Mouse (Mus musculus): ENCODE results near the gene Nol11. TPM values are rescaled to one million over a fixed set of nuclear protein-coding genes. Genes with fewer than 3 reads are reported as not detected.

The Nol11 gene
- polyA plus RNA-seq, 1 experiment from 2014 or later, result 54.4 TPM

DNA sequence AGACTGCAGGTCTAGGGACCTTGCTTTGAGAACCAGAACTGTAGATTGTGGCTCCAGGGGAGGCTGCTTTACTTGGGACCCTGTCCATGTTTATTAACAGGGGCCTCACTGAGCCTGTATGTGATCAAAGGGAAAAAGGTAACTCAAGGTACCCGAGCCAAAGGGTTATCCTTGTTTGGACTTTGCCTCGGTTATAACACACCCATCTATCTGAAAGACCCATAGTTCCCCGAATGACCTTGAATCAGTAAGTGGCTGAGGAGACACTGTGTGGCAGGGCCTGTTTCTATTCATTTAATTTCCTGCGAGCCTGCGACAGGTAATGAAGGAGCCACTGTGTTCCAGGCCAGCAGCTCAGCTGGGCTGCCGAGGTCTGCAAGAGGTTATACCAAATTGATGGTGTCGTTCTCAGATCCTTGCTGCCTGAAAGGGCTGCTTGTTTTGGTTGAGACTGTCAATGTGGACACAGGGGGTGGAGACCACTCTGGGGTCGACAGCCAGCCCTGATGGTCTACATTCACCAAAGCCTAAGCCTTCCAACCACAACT is 34.6 kb upstream of the Nol11 start:
- Histone ChIP-seq H3K4me3 (ENCODE audit: low read depth, low read length) (no peak overlapping the region), H3K4me1 (replicated peaks; ENCODE audit: control insufficient read depth, insufficient read depth, low read length) (no peaks in the 10 kb centered on the region; the same call in 1 of the 2 replicates), H3K27ac (ENCODE audit: low read depth) (no peak overlapping the region), H3K9me3 (ENCODE audit: control insufficient read depth, low read length) (no peaks in the 10 kb centered on the region), H3K36me3 (ENCODE audit: control insufficient read depth, insufficient read depth, low read length) (peaks cover 2% of the 10 kb centered on the region; the same call in 1 of the 2 replicates), H3K4me2 (ENCODE audit: low read length) (no peak overlapping the region), H3K9ac (ENCODE audit: low read length) (no peak overlapping the region), H3K27me3 (replicated peaks; ENCODE audit: control insufficient read depth, insufficient read depth, low read length) (no peaks in the 10 kb centered on the region)
- 51% methylated on average over 8 of the region's 8 CpGs for WGBS
- ATAC-seq (replicated peaks; ENCODE audit: low FRiP score, low TSS enrichment, low read depth) (no peak; the same call in 1 of the 2 replicates), DNase-seq (ENCODE audit: low spot score) (no peak)

- Histone ChIP-seq H3K4me2 (ENCODE audit: low read length) (no peak overlapping the region), H3K9me3 (ENCODE audit: control insufficient read depth, low read length) (no peaks in the 10 kb centered on the region), H3K36me3 (ENCODE audit: control insufficient read depth, insufficient read depth, low read length) (peaks cover 2% of the 10 kb centered on the region; the same call in 1 of the 2 replicates), H3K9ac (ENCODE audit: low read length) (no peak overlapping the region), H3K27me3 (replicated peaks; ENCODE audit: control insufficient read depth, insufficient read depth, low read length) (no peaks in the 10 kb centered on the region), H3K27ac (ENCODE audit: low read depth) (no peak overlapping the region), H3K4me3 (ENCODE audit: low read depth, low read length) (no peak overlapping the region), H3K4me1 (replicated peaks; ENCODE audit: control insufficient read depth, insufficient read depth, low read length) (no peaks in the 10 kb centered on the region; the same call in 1 of the 2 replicates)
- ATAC-seq (replicated peaks; ENCODE audit: low FRiP score, low TSS enrichment, low read depth), result no peak
- DNase-seq (ENCODE audit: low spot score), result no peak
- WGBS, result 43% methylated on average over 1 of the region's 1 CpGs
These were observed 34.0 kb upstream of the Nol11 start for GRCm38 (mm10) chr11:107223169-107223561.

DNA sequence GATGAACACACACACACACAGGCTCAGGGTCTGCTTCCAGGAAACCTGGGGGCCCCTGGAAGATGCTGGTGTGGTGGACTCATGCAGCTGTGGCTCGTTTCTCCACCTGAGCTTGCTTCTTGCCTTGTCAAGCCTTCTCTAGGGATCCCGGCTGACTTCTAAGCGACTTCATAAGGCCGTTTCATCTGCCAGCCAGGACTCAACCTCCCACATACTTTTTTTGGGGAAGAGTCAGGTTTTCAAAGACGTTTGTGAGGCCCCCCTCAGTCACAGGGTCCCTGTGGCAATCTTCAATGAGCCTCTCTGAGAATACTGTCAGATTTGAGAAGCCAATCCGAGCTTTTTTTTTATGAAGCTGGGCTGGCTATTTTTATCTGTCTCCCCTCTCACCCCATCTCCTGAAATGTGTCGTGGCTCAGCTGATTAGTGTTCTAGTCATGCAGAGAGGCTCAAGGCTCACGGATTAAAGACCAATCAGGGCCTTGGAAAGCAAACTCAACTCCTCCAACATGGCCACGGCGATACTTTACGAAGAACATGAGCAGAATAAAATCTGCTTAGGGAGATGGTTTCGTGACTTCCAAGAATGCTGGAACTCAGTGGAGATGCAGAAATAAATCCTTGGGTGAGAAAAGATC is 33.5 kb upstream of the Nol11 start:
- ATAC-seq (replicated peaks; ENCODE audit: low FRiP score, low TSS enrichment, low read depth), result no peak

DNA sequence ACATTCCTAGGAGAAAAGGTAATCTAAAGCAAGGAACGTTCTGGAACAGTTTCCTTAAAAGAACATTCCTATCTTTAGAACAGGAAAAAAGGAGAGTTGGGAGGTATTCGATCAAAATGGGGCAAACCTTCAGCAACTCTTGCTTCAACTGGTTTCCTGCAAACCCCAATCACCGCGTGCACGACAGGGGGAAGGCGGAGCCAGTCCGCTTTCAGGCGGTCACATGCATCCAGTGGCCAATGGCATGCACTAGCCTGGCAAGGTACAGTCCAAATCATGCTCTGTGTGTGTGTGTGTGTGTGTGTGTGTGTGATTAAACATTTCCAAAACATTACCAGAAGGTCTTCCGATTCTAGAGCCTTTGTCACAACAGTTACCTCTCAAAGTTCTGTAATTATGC is 25.9 kb upstream of the Nol11 start:
- Histone ChIP-seq H3K36me3 (ENCODE audit: control insufficient read depth, insufficient read depth, low read length) (peaks cover 8% of the 10 kb centered on the region), H3K4me1 (replicated peaks; ENCODE audit: control insufficient read depth, insufficient read depth, low read length) (no peaks in the 10 kb centered on the region), H3K4me3 (ENCODE audit: low read depth, low read length) (no peak overlapping the region), H3K4me2 (ENCODE audit: low read length) (no peak overlapping the region), H3K9ac (ENCODE audit: low read length) (no peak overlapping the region), H3K9me3 (ENCODE audit: control insufficient read depth, low read length) (no peaks in the 10 kb centered on the region), H3K27me3 (replicated peaks; ENCODE audit: control insufficient read depth, insufficient read depth, low read length) (no peaks in the 10 kb centered on the region), H3K27ac (ENCODE audit: low read depth) (no peak overlapping the region)
- ATAC-seq (replicated peaks; ENCODE audit: low FRiP score, low TSS enrichment, low read depth), result no peak
- DNase-seq (ENCODE audit: low spot score), result no peak
- 87% methylated on average over 9 of the region's 9 CpGs for WGBS

More for the DNA sequence above, 33.5 kb upstream of the Nol11 start:
- no peak for DNase-seq (ENCODE audit: low spot score)
- Histone ChIP-seq H3K36me3 (ENCODE audit: control insufficient read depth, insufficient read depth, low read length) (peaks cover 2% of the 10 kb centered on the region; the same call in 1 of the 2 replicates), H3K4me2 (ENCODE audit: low read length) (no peak overlapping the region), H3K4me3 (ENCODE audit: low read depth, low read length) (no peak overlapping the region), H3K4me1 (replicated peaks; ENCODE audit: control insufficient read depth, insufficient read depth, low read length) (no peaks in the 10 kb centered on the region; the same call in 1 of the 2 replicates), H3K27ac (ENCODE audit: low read depth) (no peak overlapping the region), H3K9ac (ENCODE audit: low read length) (no peak overlapping the region), H3K27me3 (replicated peaks; ENCODE audit: control insufficient read depth, insufficient read depth, low read length) (no peaks in the 10 kb centered on the region), H3K9me3 (ENCODE audit: control insufficient read depth, low read length) (no peaks in the 10 kb centered on the region)
- 68% methylated on average over 12 of the region's 12 CpGs for WGBS

- Histone ChIP-seq H3K27ac (ENCODE audit: low read depth) (no peak overlapping the region), H3K27me3 (replicated peaks; ENCODE audit: control insufficient read depth, insufficient read depth, low read length) (no peaks in the 10 kb centered on the region), H3K9ac (ENCODE audit: low read length) (no peak overlapping the region), H3K4me3 (ENCODE audit: low read depth, low read length) (no peak overlapping the region), H3K9me3 (ENCODE audit: control insufficient read depth, low read length) (no peaks in the 10 kb centered on the region), H3K4me1 (replicated peaks; ENCODE audit: control insufficient read depth, insufficient read depth, low read length) (no peaks in the 10 kb centered on the region), H3K36me3 (ENCODE audit: control insufficient read depth, insufficient read depth, low read length) (peaks cover 8% of the 10 kb centered on the region), H3K4me2 (ENCODE audit: low read length) (no peak overlapping the region)
- WGBS, result 74% methylated on average over 5 of the region's 5 CpGs
- ATAC-seq (replicated peaks; ENCODE audit: low FRiP score, low TSS enrichment, low read depth), result no peak
- no peak for DNase-seq (ENCODE audit: low spot score)
These were observed 24.6 kb upstream of the Nol11 start for GRCm38 (mm10) chr11:107213745-107214144.

DNA sequence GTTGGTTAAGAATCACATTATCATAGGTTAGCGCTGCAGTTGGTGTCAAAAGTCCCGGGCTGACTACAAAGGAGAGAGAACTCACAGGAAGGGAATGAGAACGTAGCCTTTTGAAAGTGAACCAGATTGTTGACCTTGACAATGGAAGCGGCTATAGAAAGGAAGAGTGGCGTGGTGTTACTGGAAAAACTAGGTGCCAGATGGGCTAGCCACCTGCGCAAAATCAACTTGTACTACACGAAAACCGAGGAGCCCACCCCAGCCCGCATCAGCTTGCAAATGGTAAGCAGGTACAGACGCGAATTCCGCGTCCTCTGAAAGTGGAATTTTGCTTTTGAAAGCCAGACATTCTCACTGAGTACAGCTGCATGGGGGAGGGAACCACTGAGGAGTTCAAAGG is 20.6 kb upstream of the Nol11 start:
- Histone ChIP-seq H3K4me1 (replicated peaks; ENCODE audit: control insufficient read depth, insufficient read depth, low read length) (no peaks in the 10 kb centered on the region), H3K9me3 (ENCODE audit: control insufficient read depth, low read length) (no peaks in the 10 kb centered on the region), H3K27me3 (replicated peaks; ENCODE audit: control insufficient read depth, insufficient read depth, low read length) (no peaks in the 10 kb centered on the region), H3K36me3 (ENCODE audit: control insufficient read depth, insufficient read depth, low read length) (peaks cover 9% of the 10 kb centered on the region; the same call in 1 of the 2 replicates), H3K4me3 (ENCODE audit: low read depth, low read length) (no peak overlapping the region), H3K27ac (ENCODE audit: low read depth) (no peak overlapping the region), H3K9ac (ENCODE audit: low read length) (no peak overlapping the region), H3K4me2 (ENCODE audit: low read length) (no peak overlapping the region)
- WGBS, result 89% methylated on average over 13 of the region's 13 CpGs
- ATAC-seq (replicated peaks; ENCODE audit: low FRiP score, low TSS enrichment, low read depth) (no peak), DNase-seq (ENCODE audit: low spot score) (no peak)

GRCm38 (mm10) chr11:107201773-107202172 is 12.6 kb upstream of the Nol11 start:
- WGBS, result 84% methylated on average over 11 of the region's 11 CpGs
- Histone ChIP-seq H3K4me3 (ENCODE audit: low read depth, low read length) (no peak overlapping the region), H3K9me3 (ENCODE audit: control insufficient read depth, low read length) (no peaks in the 10 kb centered on the region), H3K27me3 (replicated peaks; ENCODE audit: control insufficient read depth, insufficient read depth, low read length) (no peaks in the 10 kb centered on the region), H3K36me3 (ENCODE audit: control insufficient read depth, insufficient read depth, low read length) (no peaks in the 10 kb centered on the region), H3K4me2 (ENCODE audit: low read length) (no peak overlapping the region), H3K4me1 (replicated peaks; ENCODE audit: control insufficient read depth, insufficient read depth, low read length) (no peaks in the 10 kb centered on the region), H3K9ac (ENCODE audit: low read length) (no peak overlapping the region), H3K27ac (ENCODE audit: low read depth) (no peak overlapping the region)
- ATAC-seq (replicated peaks; ENCODE audit: low FRiP score, low TSS enrichment, low read depth), result no peak
- DNase-seq (ENCODE audit: low spot score), result no peak

DNA sequence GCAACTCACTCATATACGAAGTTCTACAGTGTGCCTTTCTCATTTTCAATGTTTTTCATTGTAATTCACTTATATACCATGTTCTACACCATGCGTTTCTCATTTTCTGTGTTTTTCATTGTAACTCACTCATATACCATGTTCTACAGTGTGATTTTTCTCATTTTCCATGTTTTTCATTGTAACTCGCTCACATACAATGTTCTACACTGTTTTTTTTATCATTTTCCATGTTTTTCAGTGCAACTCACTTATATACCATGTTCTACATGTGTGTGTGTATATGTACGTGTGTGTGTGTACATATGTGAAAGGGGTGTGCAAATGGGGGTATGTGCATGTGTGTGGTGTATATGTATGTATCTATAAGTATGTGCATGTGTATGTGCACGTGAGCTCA is 10.1 kb upstream of the Nol11 start:
- H3K4me2 ChIP-seq (ENCODE audit: low read length), result no peak overlapping the region
- no peaks in the 10 kb centered on the region for H3K4me1 ChIP-seq (replicated peaks; ENCODE audit: control insufficient read depth, insufficient read depth, low read length)
- H3K9me3 ChIP-seq (ENCODE audit: control insufficient read depth, low read length), result no peaks in the 10 kb centered on the region
- no peaks in the 10 kb centered on the region for H3K27me3 ChIP-seq (replicated peaks; ENCODE audit: control insufficient read depth, insufficient read depth, low read length)
- DNase-seq (ENCODE audit: low spot score), result no peak
- 80% methylated on average over 5 of the region's 5 CpGs for WGBS
- no peak overlapping the region for H3K4me3 ChIP-seq (ENCODE audit: low read depth, low read length)
- H3K27ac ChIP-seq (ENCODE audit: low read depth), result no peak overlapping the region
- no peaks in the 10 kb centered on the region for H3K36me3 ChIP-seq (ENCODE audit: control insufficient read depth, insufficient read depth, low read length)
- no peak for ATAC-seq (replicated peaks; ENCODE audit: low FRiP score, low TSS enrichment, low read depth)
- no peak overlapping the region for H3K9ac ChIP-seq (ENCODE audit: low read length)

GRCm38 (mm10) chr11:107195334-107195733 is 6.2 kb upstream of the Nol11 start:
- WGBS, result 76% methylated on average over 2 of the region's 2 CpGs
- Histone ChIP-seq H3K36me3 (ENCODE audit: control insufficient read depth, insufficient read depth, low read length) (no peaks in the 10 kb centered on the region), H3K4me2 (ENCODE audit: low read length) (no peak overlapping the region), H3K4me3 (ENCODE audit: low read depth, low read length) (no peak overlapping the region), H3K27me3 (replicated peaks; ENCODE audit: control insufficient read depth, insufficient read depth, low read length) (no peaks in the 10 kb centered on the region), H3K4me1 (replicated peaks; ENCODE audit: control insufficient read depth, insufficient read depth, low read length) (no peaks in the 10 kb centered on the region), H3K9ac (ENCODE audit: low read length) (no peak overlapping the region), H3K27ac (ENCODE audit: low read depth) (no peak overlapping the region), H3K9me3 (ENCODE audit: control insufficient read depth, low read length) (no peaks in the 10 kb centered on the region)
- ATAC-seq (replicated peaks; ENCODE audit: low FRiP score, low TSS enrichment, low read depth) (no peak), DNase-seq (ENCODE audit: low spot score) (no peak)
